Mouse (Mus musculus) left cerebral cortex, adult 18-20 months (tissue): ENCODE results near the gene Trpm1. TPM values are rescaled to one million over a fixed set of nuclear protein-coding genes. Genes with fewer than 3 reads are reported as not detected.

Experiments
- DNase-seq, 2 experiments: peaks; one replicate each; pipeline ENCODE4 v3.0.0; 2021 to 2022; ENCODE audit warnings: low spot score in 2 of 2, mixed read lengths in 1 of 2
- total RNA-seq, 2 experiments: library from RNA; stranded (reverse); gene quantifications; 2 replicates each; pipeline ENCODE4 v1.2.3; 2021

Trpm1 gene
- total RNA-seq, 2 experiments from 2014 or later = 0.37 to 0.84 TPM

- no peak for DNase-seq
These were observed 77.4 kb downstream of the Trpm1 start for GRCm38 (mm10) chr7:64231001-64231400.

- DNase-seq = no peak
These were observed 78.4 kb downstream of the Trpm1 start for GRCm38 (mm10) chr7:64231996-64232395.

GRCm38 (mm10) chr7:64234310-64234820 lies 80.7 kb downstream of the Trpm1 start:
- no peak for DNase-seq

- no peak for DNase-seq
These were observed 82.9 kb downstream of the Trpm1 start for GRCm38 (mm10) chr7:64236521-64236920.

GRCm38 (mm10) chr7:64237747-64238146 lies 84.1 kb downstream of the Trpm1 start:
- no peak for DNase-seq

- DNase-seq = no peak
These were observed 84.9 kb downstream of the Trpm1 start for GRCm38 (mm10) chr7:64238410-64239086.

- DNase-seq = no peak
These were observed 85.6 kb downstream of the Trpm1 start for GRCm38 (mm10) chr7:64239138-64239805.

- DNase-seq = no peak
These were observed 86.2 kb downstream of the Trpm1 start for GRCm38 (mm10) chr7:64239806-64240315.

GRCm38 (mm10) chr7:64242424-64242823 lies 88.8 kb downstream of the Trpm1 start:
- no peak for DNase-seq

- no peak for DNase-seq
These were observed 90.7 kb downstream of the Trpm1 start for GRCm38 (mm10) chr7:64244371-64244770.

GRCm38 (mm10) chr7:64246713-64247112 lies 93.1 kb downstream of the Trpm1 start:
- no peak for DNase-seq

- no peak for DNase-seq
These were observed 94.7 kb downstream of the Trpm1 start for GRCm38 (mm10) chr7:64248352-64248751.

GRCm38 (mm10) chr7:64249715-64250114 lies 96.1 kb downstream of the Trpm1 start:
- no peak for DNase-seq

- no peak for DNase-seq
These were observed 96.8 kb downstream of the Trpm1 start for GRCm38 (mm10) chr7:64250417-64250816.

GRCm38 (mm10) chr7:64253736-64254135 lies 100.1 kb downstream of the Trpm1 start:
- DNase-seq = no peak

- DNase-seq = no peak
These were observed 112.1 kb downstream of the Trpm1 start for GRCm38 (mm10) chr7:64265502-64266279.

GRCm38 (mm10) chr7:64266587-64266986 lies 113.0 kb downstream of the Trpm1 start:
- no peak for DNase-seq

GRCm38 (mm10) chr7:64271926-64272325 lies 118.3 kb downstream of the Trpm1 start:
- no peak for DNase-seq

- DNase-seq = no peak
These were observed 121.9 kb downstream of the Trpm1 start for GRCm38 (mm10) chr7:64275518-64275917.

GRCm38 (mm10) chr7:64276921-64277320 lies 123.3 kb downstream of the Trpm1 start:
- no peak for DNase-seq

GRCm38 (mm10) chr7:64278526-64278925 lies 124.9 kb downstream of the Trpm1 start:
- no peak for DNase-seq

GRCm38 (mm10) chr7:64279548-64279947 lies 125.9 kb downstream of the Trpm1 start:
- no peak for DNase-seq
